Mouse (Mus musculus): Measurements from ENCODE around the gene Ecm2.

Gene Ecm2

DNA sequence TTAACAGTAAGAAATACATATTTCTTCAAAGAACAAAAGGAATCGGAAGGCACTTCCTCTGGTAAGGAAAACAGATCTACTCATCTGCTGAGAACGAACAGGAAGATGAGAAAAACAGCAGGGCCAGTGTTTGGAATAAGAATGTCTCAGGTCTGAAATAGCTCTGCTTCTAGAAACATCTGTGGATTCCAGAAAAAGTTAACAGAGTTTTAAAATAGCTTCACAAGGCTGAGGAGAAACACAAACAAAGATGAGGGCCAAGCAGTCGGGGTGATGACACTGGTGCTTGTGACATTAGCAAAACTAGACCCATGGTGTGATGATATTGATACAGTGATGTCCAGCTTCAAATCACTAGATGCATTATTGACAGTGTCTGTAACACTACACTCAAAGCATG, 2.6 kb downstream of the Ecm2 start:
- DNase-seq (ENCODE audit: low spot score), result no peak

- no peak for DNase-seq (ENCODE audit: low spot score)
These were observed 14.2 kb downstream of the Ecm2 start for GRCm38 (mm10) chr13:49518761-49519160.

GRCm38 (mm10) chr13:49526235-49526634, 21.6 kb downstream of the Ecm2 start:
- DNase-seq (ENCODE audit: low spot score), result peak; percentile 31

- DNase-seq (ENCODE audit: low spot score), result no peak
These were observed 26.0 kb downstream of the Ecm2 start for GRCm38 (mm10) chr13:49530636-49531035.

GRCm38 (mm10) chr13:49536946-49537345, 32.3 kb downstream of the Ecm2 start:
- DNase-seq (ENCODE audit: low spot score), result no peak

DNA sequence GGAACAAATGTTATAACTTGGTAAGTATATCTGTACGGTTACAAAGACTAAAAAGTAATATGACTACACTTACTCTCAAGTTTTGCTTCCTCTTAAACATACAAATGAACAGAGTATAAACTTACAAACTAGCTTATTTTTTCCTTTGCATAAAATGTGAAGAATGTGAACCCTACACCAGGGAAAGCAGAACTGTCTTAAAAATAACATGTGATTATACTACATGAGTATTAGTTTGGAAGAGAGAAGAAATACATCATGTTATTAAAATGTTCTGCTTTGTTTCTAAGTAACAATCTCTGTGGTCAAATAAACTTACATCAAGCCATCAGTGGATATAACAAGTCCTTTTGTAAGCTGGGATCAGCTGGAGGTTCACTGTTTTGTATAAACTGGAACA, 34.1 kb downstream of the Ecm2 start:
- no peak for DNase-seq (ENCODE audit: low spot score)

GRCm38 (mm10) chr13:49544279-49544678, 39.7 kb downstream of the Ecm2 start, which contains the start of gene Aspn:
TSS of gene Aspn (plus strand) at chr13:49544443.
- DNase-seq (ENCODE audit: low spot score), result no peak

DNA sequence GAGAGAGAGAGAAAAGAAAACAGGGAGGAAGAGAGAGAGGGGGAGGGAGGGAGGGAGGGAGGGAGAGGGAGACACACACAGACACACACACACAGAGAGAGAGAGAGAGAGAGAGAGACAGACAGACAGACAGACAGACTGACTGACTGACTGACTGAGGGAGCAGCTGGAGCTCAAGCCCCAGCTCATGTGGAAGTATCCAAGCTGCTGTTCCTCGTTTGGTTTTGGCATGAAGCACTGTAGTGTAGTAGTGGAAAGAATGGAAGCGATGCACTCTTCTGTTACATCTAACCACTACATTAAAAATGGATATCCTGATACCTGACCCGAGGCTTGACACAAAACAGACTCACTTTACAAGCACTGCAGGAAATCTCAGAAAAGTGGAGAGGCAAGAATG, 41.0 kb downstream of the Ecm2 start:
- DNase-seq (ENCODE audit: low spot score), result no peak

GRCm38 (mm10) chr13:49546517-49546916, 41.9 kb downstream of the Ecm2 start:
- DNase-seq (ENCODE audit: low spot score), result no peak

GRCm38 (mm10) chr13:49547563-49548150, 43.0 kb downstream of the Ecm2 start:
- no peak for DNase-seq (ENCODE audit: low spot score)

DNA sequence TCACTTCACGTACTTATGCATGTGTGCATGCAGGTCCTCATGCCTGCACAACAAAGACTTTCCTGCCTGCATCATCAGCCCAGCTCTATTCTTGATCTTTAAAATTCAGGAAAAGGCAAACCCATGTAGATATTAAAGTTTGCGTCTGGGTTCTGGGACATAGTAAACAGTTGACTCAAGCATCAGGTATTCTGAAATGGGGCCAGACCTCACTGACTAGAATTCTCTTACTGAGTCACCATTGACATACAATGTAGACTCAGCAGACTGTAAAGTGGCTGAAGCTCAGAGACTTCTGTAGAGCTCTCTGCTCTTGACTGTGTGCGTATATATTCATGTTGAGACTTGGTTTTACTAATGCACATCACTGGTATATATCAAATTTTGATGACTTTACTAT, 45.0 kb downstream of the Ecm2 start:
- DNase-seq (ENCODE audit: low spot score), result no peak

- DNase-seq (ENCODE audit: low spot score), result no peak
These were observed 49.9 kb downstream of the Ecm2 start for GRCm38 (mm10) chr13:49554519-49554918.

DNA sequence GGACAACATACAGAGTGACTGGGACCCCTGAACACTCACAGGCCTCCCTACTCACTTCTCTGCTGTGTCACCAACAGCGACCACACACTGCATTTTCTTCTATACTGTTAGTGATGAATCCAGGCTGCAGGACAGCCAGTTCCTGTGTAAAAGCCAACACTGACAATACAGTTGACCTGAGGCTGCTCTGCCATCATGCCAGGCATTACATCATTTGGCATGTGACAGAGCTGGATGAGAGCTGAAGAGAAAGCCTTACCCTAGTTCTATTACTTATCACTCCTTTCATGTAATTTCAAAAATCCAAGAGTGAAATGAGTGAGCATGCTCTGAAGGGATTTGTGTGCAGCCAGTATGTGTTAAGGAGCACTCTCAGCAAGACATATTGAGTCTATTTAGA, 51.6 kb downstream of the Ecm2 start:
- DNase-seq (ENCODE audit: low spot score), result no peak

GRCm38 (mm10) chr13:49556924-49557323, 52.3 kb downstream of the Ecm2 start:
- DNase-seq (ENCODE audit: low spot score), result no peak

DNA sequence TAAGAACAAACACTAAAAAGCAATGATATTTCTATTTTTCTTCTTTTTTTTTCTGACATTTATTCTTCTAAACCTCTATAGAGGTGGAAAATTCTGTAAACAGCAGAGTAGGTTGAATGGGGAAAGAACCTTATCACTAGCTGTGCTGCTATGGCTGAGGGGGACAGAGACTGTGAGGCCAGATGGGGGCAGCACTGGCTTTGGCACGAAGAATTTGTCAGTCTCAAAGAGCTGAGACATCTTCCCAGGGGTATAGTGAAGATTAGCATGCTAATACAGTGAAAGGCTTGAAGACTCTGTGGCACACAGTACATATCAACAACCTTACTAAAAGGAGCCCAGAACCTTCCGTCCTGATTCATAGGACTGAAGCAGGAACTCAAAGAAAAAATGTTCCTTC, 54.6 kb downstream of the Ecm2 start:
- no peak for DNase-seq (ENCODE audit: low spot score)

DNA sequence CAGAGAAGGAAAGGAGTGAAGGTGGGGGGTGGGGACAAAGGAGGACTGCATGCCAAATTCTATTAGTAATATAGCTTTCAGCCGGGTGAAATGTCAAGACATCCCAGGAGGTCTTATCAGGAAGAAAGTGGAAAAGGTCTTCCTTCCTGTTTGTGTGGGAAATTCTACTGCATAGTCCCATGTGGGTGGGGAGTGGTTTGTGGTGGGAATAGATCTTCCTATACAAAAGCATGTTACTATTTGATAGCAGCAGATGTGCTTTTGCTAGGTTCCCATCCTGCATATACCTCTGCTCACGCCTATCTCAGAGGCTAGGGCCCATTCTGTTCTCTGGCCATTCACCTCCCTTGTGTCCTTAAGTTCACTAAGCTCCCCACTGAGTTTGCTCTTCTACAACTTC, 56.3 kb downstream of the Ecm2 start:
- no peak for DNase-seq (ENCODE audit: low spot score)

GRCm38 (mm10) chr13:49564347-49564746, 59.7 kb downstream of the Ecm2 start:
- no peak for DNase-seq (ENCODE audit: low spot score)

- no peak for DNase-seq (ENCODE audit: low spot score)
These were observed 65.8 kb downstream of the Ecm2 start for GRCm38 (mm10) chr13:49570371-49570770.

GRCm38 (mm10) chr13:49571418-49571817, 66.8 kb downstream of the Ecm2 start:
- DNase-seq (ENCODE audit: low spot score), result no peak

DNA sequence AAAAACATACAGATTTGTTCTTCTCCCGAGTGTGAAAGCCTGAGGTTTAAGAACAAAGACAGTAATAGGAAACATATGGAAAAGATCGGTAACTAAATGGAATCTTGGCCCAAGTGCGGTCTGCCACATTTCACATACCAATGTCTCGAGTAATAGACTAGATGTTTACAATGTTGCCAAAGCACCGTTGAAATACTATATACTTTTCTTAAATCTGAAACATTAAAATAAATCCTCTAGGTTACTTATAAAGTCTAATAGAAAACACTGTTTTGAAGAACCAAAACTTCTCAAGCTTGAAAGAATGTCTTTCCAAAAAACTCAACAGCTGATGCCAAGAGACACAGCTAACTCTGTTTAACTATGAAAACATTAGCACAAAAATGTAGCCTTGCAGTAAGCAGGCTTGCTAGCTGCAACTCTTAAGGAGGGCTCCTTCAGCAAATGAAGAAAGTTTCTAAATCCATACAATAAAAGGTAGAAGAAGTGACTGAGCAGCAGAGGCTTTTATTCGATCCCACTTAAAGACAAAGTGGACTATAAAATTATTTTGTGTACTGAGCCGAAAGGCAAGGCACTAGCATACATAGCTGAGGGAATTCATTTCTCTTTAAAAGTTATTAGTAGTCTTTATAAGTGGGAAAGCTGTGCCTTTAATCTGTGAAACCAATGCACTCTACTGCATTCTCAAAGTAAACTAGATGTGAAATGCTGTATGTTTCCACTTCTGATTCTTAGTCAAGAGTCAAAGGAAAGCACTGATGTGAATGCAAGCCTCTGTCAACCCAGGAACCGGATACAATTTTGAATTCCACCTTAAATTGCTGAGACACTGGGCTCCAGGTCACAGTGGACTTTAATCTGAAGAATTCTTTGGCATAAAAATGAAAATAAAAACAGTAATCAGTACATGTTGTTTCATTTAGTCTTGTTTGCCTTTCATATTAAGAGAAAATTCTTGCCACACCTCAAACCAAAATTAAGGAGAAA, 77.2 kb downstream of the Ecm2 start, which contains the start of gene Omd:
Gene Omd (plus strand): TSS at position 922 of the 990 bp plus-strand sequence.
- no peak for DNase-seq (ENCODE audit: low spot score)

Data from layer of hippocampus, adult 9-10 months (tissue).